Mouse (Mus musculus): ENCODE measurements around the gene Rep15.

GRCm38 (mm10) chr6:147061630-147062029, 29.2 kb downstream of the Rep15 start:
- TF ChIP-seq POLR2A (IDR thresholded peaks at IDR 0.05; ENCODE audit: borderline replicate concordance, control insufficient read depth, low read depth, low read length) (no peak), CTCF (IDR thresholded peaks at IDR 0.05; ENCODE audit: control insufficient read depth, insufficient read depth, low read length) (no peak)

Data from bone marrow, adult 2 months (tissue).